Mouse (Mus musculus): ENCODE data around the gene Gm3233.
"Not testable (repeated sequence)": the region's sequence is repeated elsewhere in the genome, so short reads cannot be mapped to it uniquely, and the experiment has no call there.

Gene Gm3233

GRCm38 (mm10) chr10:77728280-77728679 is 31.2 kb downstream of the Gm3233 start:
- no peak for DNase-seq (ENCODE audit: low spot score)

GRCm38 (mm10) chr10:77726186-77726585 is 33.3 kb downstream of the Gm3233 start, which contains the start of gene Gm10100:
TSS of gene Gm10100 (plus strand) at chr10:77726486.
- no peak for DNase-seq (ENCODE audit: low spot score)

- DNase-seq (ENCODE audit: low spot score), result no peak
Observed at GRCm38 (mm10) chr10:77724855-77725254, 34.6 kb downstream of the Gm3233 start.

GRCm38 (mm10) chr10:77720299-77720698 is 39.2 kb downstream of the Gm3233 start, which contains the start of gene Krtap12-1:
TSS of gene Krtap12-1 (plus strand) at chr10:77720599.
- DNase-seq (ENCODE audit: low spot score), result not testable (repeated sequence)

GRCm38 (mm10) chr10:77715507-77715906 is 44.0 kb downstream of the Gm3233 start, which contains the start of gene Gm10142:
TSS of gene Gm10142 (plus strand) at chr10:77715807.
- DNase-seq (ENCODE audit: low spot score), result no peak

GRCm38 (mm10) chr10:77713734-77714133 is 45.7 kb downstream of the Gm3233 start:
- no peak for DNase-seq (ENCODE audit: low spot score)

GRCm38 (mm10) chr10:77711157-77711556 is 48.3 kb downstream of the Gm3233 start, which contains the start of gene Gm10024:
TSS of gene Gm10024 (plus strand) at chr10:77711457.
- DNase-seq (ENCODE audit: low spot score), result not testable (repeated sequence)

GRCm38 (mm10) chr10:77709831-77710230 is 49.7 kb downstream of the Gm3233 start:
- no peak for DNase-seq (ENCODE audit: low spot score)

Data from testis, postnatal 14 days (tissue).